Mouse (Mus musculus) heart, adult 2 months (tissue): ENCODE data around the gene Gh. TPM values are rescaled to one million over a fixed set of nuclear protein-coding genes. Genes with fewer than 3 reads are reported as not detected.

Source experiments
- DNase-seq, 2 experiments: peaks; one replicate each; pipeline ENCODE4 v3.0.0; 2021
- H3K27ac ChIP-seq: fragments of 200-600 bp; 2 replicates; pipeline ENCODE4 v1.8.1; 2022
- H3K27me3 ChIP-seq: fragments of 200-500 bp; 2 replicates; pipeline ENCODE4 v1.6.1; 2012; ENCODE audit warnings: mild to moderate bottlenecking, low read length, inconsistent platforms, mixed read lengths; ENCODE audit not compliant: control insufficient read depth, insufficient read depth
- H3K36me3 ChIP-seq: fragments of 200-500 bp; 2 replicates; pipeline ENCODE4 v1.6.1; 2012; ENCODE audit warnings: low read length, inconsistent platforms; ENCODE audit not compliant: control insufficient read depth, insufficient read depth
- H3K4me1 ChIP-seq: fragments of 200-500 bp; 2 replicates; pipeline ENCODE4 v1.6.1; 2011; ENCODE audit warnings: low read length; ENCODE audit not compliant: control insufficient read depth, insufficient read depth
- H3K4me3 ChIP-seq: fragments of 200-600 bp; 2 replicates; pipeline ENCODE4 v1.8.1; 2022
- H3K79me2 ChIP-seq: fragments of 200-500 bp; replicated peaks from 2 replicates; pipeline ENCODE4 v1.6.1; 2012; ENCODE audit warnings: mild to moderate bottlenecking, inconsistent platforms, low read length, moderate library complexity, mixed read lengths; ENCODE audit not compliant: control insufficient read depth, insufficient read depth
- H3K9ac ChIP-seq: fragments of 200-500 bp; 2 replicates; pipeline ENCODE4 v1.6.1; 2012; ENCODE audit warnings: low read depth, mild to moderate bottlenecking, control low read depth, inconsistent platforms, low read length, mixed read lengths
- CTCF ChIP-seq: fragments of 200-600 bp; IDR thresholded peaks from 2 replicates; pipeline ENCODE4 v1.8.1; 2022; ENCODE audit warnings: antibody characterized with exemption, mild to moderate bottlenecking, moderate library complexity
- EP300 ChIP-seq: fragments of 200-500 bp; IDR thresholded peaks from 2 replicates; pipeline ENCODE4 v1.6.1; 2011; ENCODE audit warnings: low read depth, low read length, control low read depth; ENCODE audit not compliant: insufficient read depth
- POLR2A ChIP-seq: fragments of 200-500 bp; IDR thresholded peaks from 2 replicates; pipeline ENCODE4 v1.6.1; 2011; ENCODE audit warnings: mild to moderate bottlenecking, low read depth, low read length, control low read depth; ENCODE audit not compliant: insufficient read depth
- WGBS: fragments of 180-500 bp; shearing (Covaris S2); methylation state at CpG from one replicate; pipeline ENCODE4 v1.1.7; 2018; 5-methylcytosine and 5-hydroxymethylcytosine counted together
- intact Hi-C: fragments of 180-260 bp; cut with DNase I; formaldehyde crosslinking; loops from one replicate; pipeline ENCODE4 v1.15.1; 2025
- polyA plus RNA-seq: library from polyadenylated mRNA; depleted of rRNA; stranded (reverse); fragments of >200 nt; gene quantifications from 2 replicates; pipeline ENCODE4 v1.2.3, GENCODE M21; 2012
- total RNA-seq, 2 experiments: library from RNA; stranded (reverse); gene quantifications; 2 replicates each; pipeline ENCODE4 v1.2.3; 2021

Gene Gh
- total and polyA plus RNA-seq, 3 experiments: not detected

DNA sequence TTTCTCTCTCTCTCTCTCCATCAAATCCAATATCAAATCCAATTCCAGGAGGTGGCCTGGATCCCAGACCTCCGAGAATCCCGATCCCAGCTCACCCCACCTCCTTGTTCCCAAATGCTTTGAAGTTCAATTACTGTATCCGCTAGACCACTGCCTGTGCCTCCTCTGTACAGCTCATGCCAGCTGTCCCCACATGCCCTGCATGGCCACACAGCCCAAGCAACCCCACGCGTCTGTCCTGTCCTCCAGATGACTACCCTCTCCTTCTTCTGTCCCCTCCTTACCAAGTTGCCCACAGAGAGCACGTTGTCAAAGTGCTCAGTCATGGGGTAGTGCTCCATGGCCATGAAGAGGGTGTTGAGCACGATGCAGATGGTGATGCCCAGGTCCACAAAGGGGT is 37.2 kb upstream of the Gh start:
- H3K79me2 ChIP-seq: no peaks in the 10 kb centered on the region
- H3K36me3 ChIP-seq: no peaks in the 10 kb centered on the region
- no peak overlapping the region for H3K27ac ChIP-seq
- WGBS: 87% methylated on average over 7 of the region's 7 CpGs
- no peaks in the 10 kb centered on the region for H3K27me3 ChIP-seq
- TF ChIP-seq CTCF (no peak), POLR2A (no peak), EP300 (no peak)
- no peaks in the 10 kb centered on the region for H3K4me1 ChIP-seq
- intact Hi-C loops: no loop called here
- no peak for DNase-seq
- H3K9ac ChIP-seq: no peak overlapping the region
- no peak overlapping the region for H3K4me3 ChIP-seq

DNA sequence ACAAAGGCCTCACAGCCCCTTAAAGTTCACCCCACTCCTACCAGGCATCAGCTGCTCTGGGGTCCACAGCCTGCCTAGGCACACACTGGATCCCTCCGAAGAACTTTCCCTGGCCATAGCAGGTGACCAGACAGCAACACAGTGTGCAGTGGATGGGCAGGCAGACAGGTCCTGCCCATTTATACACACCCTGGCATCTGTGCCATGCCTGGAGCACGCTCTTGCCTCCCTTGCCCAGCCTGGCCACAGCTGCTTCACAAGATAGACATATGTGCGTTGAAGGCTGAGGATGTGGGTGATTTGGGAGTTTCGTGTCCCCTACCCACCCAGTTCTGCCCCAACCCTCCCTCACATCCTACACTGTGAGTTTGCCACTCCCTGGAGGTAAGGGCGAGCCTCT is 36.4 kb upstream of the Gh start:
- no peak for DNase-seq
- no peak overlapping the region for H3K9ac ChIP-seq
- H3K36me3 ChIP-seq: no peaks in the 10 kb centered on the region
- H3K4me3 ChIP-seq: no peak overlapping the region
- no peak overlapping the region for H3K27ac ChIP-seq
- WGBS: 84% methylated on average over 5 of the region's 5 CpGs
- no peak for TF ChIP-seq CTCF
- H3K79me2 ChIP-seq: no peaks in the 10 kb centered on the region
- no peaks in the 10 kb centered on the region for H3K27me3 ChIP-seq
- no peaks in the 10 kb centered on the region for H3K4me1 ChIP-seq
- intact Hi-C loops: no loop called here

DNA sequence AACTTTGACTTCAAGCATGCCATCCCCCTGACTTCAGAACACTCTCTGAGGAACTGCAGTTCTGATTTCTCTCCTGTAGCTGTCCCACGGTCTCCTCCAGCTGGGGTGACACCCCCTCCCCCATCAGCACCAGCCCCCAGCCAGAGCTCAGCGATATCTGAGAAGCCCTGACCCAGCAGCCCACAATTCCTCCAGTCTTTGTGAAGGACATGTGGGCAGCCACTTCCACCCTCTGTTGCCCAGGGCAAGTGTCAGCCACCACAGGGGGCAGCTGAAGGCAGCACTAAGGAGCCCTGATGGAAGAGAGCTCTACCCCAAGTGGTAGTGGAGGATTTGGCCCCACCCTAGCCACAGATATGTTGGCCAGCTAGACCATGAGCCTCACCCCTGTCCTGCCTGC is 32.4 kb upstream of the Gh start:
- H3K4me1 ChIP-seq: peaks cover 2% of the 10 kb centered on the region; the same call in 1 of the 2 replicates
- 27% methylated on average over 2 of the region's 2 CpGs for WGBS
- intact Hi-C loops: no loop called here
- no peak for DNase-seq
- H3K9ac ChIP-seq: no peak overlapping the region
- no peaks in the 10 kb centered on the region for H3K27me3 ChIP-seq
- no peak overlapping the region for H3K4me3 ChIP-seq
- H3K79me2 ChIP-seq: no peaks in the 10 kb centered on the region
- TF ChIP-seq CTCF: no peak
- no peak for TF ChIP-seq EP300
- TF ChIP-seq POLR2A: no peak
- no peak overlapping the region for H3K27ac ChIP-seq
- no peaks in the 10 kb centered on the region for H3K36me3 ChIP-seq

DNA sequence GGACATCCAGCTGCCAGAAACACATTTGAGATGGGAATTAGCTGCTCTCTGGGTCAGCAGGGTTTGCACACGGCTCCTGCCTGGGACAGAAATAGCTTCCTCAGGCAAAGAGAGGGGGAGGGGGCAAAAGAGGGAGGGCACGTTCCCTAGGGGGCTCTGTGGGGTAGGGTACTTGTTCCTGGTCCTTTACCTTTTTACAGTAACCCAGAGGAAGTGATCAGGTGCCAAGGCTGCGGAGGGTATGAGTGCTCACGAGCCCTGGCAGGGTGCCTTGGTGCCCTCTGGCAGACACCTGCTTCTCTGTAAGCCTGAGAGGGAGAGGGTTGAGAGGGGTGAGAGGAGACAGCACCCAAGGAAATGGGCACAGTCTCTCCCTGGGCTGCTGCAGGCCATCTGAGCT is 30.8 kb upstream of the Gh start:
- no peaks in the 10 kb centered on the region for H3K36me3 ChIP-seq
- TF ChIP-seq POLR2A (no peak), EP300 (no peak), CTCF (no peak)
- no peaks in the 10 kb centered on the region for H3K27me3 ChIP-seq
- DNase-seq: peak in 1 of 2 experiments; percentile 41
- no peak overlapping the region for H3K4me3 ChIP-seq
- H3K79me2 ChIP-seq: no peaks in the 10 kb centered on the region
- peaks cover 5% of the 10 kb centered on the region for H3K4me1 ChIP-seq
- intact Hi-C loops: no loop called here
- H3K9ac ChIP-seq: no peak overlapping the region
- H3K27ac ChIP-seq: peak overlapping the region; percentile 71
- 15% methylated on average over 4 of the region's 4 CpGs for WGBS

DNA sequence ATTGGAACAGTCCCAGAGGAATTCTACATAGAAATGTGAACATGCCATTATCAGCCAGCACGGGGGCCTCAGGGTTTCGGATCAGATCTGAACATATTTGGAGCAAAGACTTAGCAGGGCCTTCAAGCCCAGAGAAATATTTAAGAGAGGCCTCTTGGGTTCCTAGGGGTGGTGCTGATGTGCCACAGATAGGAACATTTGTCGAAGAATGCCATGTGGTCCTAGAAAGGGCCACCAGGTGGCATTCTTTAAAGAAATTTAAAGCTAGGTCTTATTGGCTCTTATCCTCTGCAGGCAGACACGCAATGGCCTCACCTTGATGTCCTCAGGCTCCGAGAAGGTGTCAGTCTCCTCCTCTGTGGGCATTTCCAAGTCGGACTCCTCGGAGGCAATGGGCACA is 28.0 kb upstream of the Gh start:
- no peak for DNase-seq
- H3K4me3 ChIP-seq: no peak overlapping the region
- H3K4me1 ChIP-seq: peaks cover 5% of the 10 kb centered on the region
- H3K36me3 ChIP-seq: no peaks in the 10 kb centered on the region
- H3K27me3 ChIP-seq: no peaks in the 10 kb centered on the region
- no peak for TF ChIP-seq EP300
- peak; percentile 58 for TF ChIP-seq CTCF
- intact Hi-C loops: loop anchor here (2.0 kb wide), 1 partner anchor 35 kb away; the partner anchor contains the start of gene Prr29
- H3K27ac ChIP-seq: peak overlapping the region; percentile 73
- no peaks in the 10 kb centered on the region for H3K79me2 ChIP-seq
- no peak overlapping the region for H3K9ac ChIP-seq
- WGBS: 33% methylated on average over 7 of the region's 7 CpGs

DNA sequence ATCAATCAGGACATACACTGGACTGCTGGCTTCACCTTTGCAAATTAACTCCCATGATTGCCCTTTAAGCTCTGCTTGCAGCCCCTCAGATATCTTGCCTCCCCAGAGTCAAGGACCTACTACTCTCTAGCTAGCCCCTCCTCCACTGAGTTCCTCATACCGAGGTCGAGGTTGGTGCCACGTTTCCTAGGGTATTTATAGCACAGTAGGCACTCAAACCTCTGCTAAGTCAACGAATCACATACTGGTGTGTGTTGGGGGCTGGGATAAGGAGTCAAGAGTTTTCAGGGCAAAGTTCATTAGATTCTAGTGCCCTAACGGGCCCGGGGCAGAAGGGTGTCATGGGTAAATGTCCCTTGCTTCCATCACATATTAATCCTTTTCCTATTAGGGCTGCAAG is 27.5 kb upstream of the Gh start:
- Histone ChIP-seq H3K9ac (no peak overlapping the region), H3K79me2 (no peaks in the 10 kb centered on the region), H3K4me3 (no peak overlapping the region), H3K4me1 (peaks cover 5% of the 10 kb centered on the region), H3K27me3 (no peaks in the 10 kb centered on the region), H3K36me3 (no peaks in the 10 kb centered on the region), H3K27ac (peak overlapping the region; percentile 73)
- WGBS: 29% methylated on average over 6 of the region's 6 CpGs
- no peak for DNase-seq
- intact Hi-C loops: no loop called here
- TF ChIP-seq POLR2A (no peak), EP300 (0 out of 2 replicates have a peak, but pooled peaks have one; percentile 54), CTCF (no peak)

DNA sequence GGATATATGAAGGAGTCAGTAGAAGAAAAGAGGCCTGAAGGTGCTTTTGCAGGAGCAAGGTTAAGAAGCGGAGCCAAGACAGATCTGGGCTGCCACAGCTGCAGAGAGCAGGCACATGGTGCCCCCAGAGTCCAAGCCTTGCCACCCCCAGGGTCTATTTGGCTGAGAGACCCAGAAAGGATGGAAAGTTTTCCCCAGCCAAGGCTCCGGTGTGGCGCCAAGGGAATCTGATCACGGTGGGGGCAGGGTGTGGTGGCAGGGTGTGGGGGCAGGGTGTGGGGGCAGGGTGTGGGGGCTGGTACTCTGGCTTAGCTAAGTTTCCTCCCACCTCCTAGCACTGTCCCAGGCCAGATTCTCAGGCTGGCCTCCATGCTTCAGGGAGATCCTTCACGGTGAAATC is 26.9 kb upstream of the Gh start:
- 26% methylated on average over 5 of the region's 5 CpGs for WGBS

More for the DNA sequence above, 26.9 kb upstream of the Gh start:
- no peak for DNase-seq
- Histone ChIP-seq H3K9ac (no peak overlapping the region), H3K79me2 (no peaks in the 10 kb centered on the region), H3K27me3 (no peaks in the 10 kb centered on the region), H3K27ac (no peak overlapping the region; the same call in 1 of the 2 replicates), H3K4me3 (no peak overlapping the region), H3K36me3 (no peaks in the 10 kb centered on the region), H3K4me1 (peaks cover 5% of the 10 kb centered on the region)
- TF ChIP-seq EP300 (no peak), CTCF (no peak), POLR2A (no peak)
- intact Hi-C loops: no loop called here
